Mouse (Mus musculus): ENCODE measurements around the gene Supv3l1. TPM values are rescaled to one million over a fixed set of nuclear protein-coding genes. Genes with fewer than 3 reads are reported as not detected.
A peak's percentile ranks its signal among the peaks of the same experiment; 100 is the strongest.

The Supv3l1 gene
- polyA plus RNA-seq, 1 experiment: 19.7 TPM

DNA sequence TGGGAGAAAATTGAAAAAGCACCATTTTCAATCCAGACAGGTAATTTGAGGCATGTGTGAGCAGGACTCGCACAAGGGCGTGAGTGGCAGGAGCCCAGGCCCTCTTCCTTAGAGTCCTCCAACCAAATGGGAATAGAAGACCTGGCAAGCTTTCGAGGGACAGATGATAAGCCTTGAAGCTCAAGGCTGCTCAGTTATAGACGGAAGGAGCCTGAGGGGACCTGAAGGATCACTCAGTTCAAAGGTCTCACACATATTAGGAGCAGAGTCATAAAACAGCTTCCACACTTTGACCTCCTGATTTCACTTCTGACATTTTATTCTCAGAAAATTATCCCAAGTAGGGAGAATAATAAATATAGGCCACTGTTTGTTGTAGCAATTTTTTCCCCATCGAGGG is 30.1 kb downstream of the Supv3l1 start:
- TF ChIP-seq CTCF (IDR thresholded peaks at IDR 0.05; ENCODE audit: borderline replicate concordance, insufficient read depth, low read length) (no peak), POLR2A (IDR thresholded peaks at IDR 0.05; ENCODE audit: low read depth, low read length) (no peak)
- Histone ChIP-seq H3K4me3 (ENCODE audit: insufficient read depth, low read length) (no peak overlapping the region), H3K27ac (ENCODE audit: insufficient read depth, low read length) (no peak overlapping the region), H3K4me1 (ENCODE audit: control insufficient read depth, insufficient read depth, low read length) (no peaks in the 10 kb centered on the region)

DNA sequence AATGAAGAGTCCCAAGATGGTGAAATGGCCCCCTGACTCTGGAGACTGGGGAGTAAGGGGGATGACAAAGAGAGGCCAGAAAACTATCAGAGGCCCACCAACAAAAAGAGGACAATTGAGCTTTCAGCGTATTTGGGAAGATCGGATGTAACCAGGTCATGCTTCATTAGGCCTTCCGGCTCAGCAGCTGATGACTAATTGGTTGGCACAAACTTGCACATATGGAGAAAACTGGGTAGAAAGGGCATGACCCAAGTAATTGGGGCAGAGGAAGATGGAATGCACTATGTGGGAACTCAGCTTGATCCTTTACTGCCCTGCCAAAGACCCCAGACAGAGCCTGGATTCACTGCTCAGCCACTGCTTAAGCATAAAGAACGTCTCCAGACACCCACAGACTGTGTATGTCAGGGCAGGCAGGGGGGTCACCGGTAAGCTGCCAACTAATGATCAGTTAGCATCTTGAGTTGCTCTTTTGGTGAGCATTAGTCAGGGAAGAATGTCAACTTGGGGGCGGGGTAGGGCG is 30.6 kb downstream of the Supv3l1 start:
- Histone ChIP-seq H3K27ac (ENCODE audit: insufficient read depth, low read length) (no peak overlapping the region), H3K4me1 (ENCODE audit: control insufficient read depth, insufficient read depth, low read length) (no peaks in the 10 kb centered on the region), H3K4me3 (ENCODE audit: insufficient read depth, low read length) (no peak overlapping the region)
- no peak for TF ChIP-seq POLR2A (IDR thresholded peaks at IDR 0.05; ENCODE audit: low read depth, low read length)

- Histone ChIP-seq H3K27ac (ENCODE audit: insufficient read depth, low read length) (no peak overlapping the region), H3K4me3 (ENCODE audit: insufficient read depth, low read length) (no peak overlapping the region), H3K4me1 (ENCODE audit: control insufficient read depth, insufficient read depth, low read length) (peaks cover 6% of the 10 kb centered on the region; the same call in 1 of the 2 replicates)
- no peak for TF ChIP-seq POLR2A (IDR thresholded peaks at IDR 0.05; ENCODE audit: low read depth, low read length)
Observed at GRCm38 (mm10) chr10:62413606-62413982, 35.9 kb downstream of the Supv3l1 start.

GRCm38 (mm10) chr10:62412906-62413605 is 36.5 kb downstream of the Supv3l1 start:
- no peak for TF ChIP-seq CTCF (IDR thresholded peaks at IDR 0.05; ENCODE audit: borderline replicate concordance, insufficient read depth, low read length)
- TF ChIP-seq POLR2A (IDR thresholded peaks at IDR 0.05; ENCODE audit: low read depth, low read length): no peak
- H3K27ac ChIP-seq (ENCODE audit: insufficient read depth, low read length): no peak overlapping the region
- H3K4me1 ChIP-seq (ENCODE audit: control insufficient read depth, insufficient read depth, low read length): peaks cover 6% of the 10 kb centered on the region; the same call in 1 of the 2 replicates
- H3K4me3 ChIP-seq (ENCODE audit: insufficient read depth, low read length): no peak overlapping the region

DNA sequence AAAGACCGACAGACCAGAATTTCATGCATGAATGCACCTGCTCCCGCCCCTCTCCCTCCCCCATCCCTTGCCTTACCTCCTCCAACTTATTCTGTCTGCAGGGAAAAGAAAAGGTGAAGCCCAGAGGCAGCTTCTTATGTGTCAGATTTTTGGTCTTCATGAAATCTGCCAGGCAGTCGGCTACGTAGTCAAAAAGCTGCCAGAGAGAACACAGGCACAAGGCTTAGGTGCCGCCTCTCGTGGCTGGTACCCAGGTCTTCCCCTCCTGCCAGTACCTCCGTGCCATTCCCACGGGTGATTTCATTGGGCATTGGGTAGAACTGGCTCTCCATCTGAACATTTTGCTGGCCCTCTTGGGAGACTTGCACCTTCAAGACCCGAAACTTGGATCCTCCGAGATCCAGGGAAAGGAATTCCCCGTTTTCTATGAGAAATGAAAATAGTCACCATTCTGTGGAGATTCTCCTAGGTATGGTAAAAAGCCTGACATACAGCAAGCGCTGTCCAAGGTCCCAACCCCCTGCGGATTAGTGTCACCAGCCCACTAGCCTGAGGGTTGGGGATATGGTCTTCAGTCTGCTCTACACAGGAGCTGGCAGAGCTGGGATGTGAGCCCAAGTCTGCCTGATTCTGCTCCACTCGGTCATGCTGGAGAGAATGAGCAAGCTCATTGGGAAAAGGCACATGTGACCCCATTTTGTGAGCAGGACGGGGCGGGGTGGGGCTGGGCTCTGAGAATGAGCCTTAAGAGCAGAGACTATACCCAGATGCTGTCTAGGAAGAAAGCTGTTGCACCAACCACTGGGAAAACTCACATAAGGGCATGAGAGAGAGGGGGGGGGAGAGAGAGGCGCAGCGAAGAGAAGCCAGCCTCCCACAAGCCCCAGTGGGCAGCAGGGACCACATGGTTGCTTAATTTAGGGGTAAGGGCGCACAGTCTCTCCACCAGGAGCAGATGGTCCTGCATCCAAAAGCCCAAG is 37.8 kb downstream of the Supv3l1 start:
- Histone ChIP-seq H3K4me1 (ENCODE audit: control insufficient read depth, insufficient read depth, low read length) (peaks cover 6% of the 10 kb centered on the region; the same call in 1 of the 2 replicates), H3K27ac (ENCODE audit: insufficient read depth, low read length) (no peak overlapping the region), H3K4me3 (ENCODE audit: insufficient read depth, low read length) (no peak overlapping the region)
- no peak for TF ChIP-seq POLR2A (IDR thresholded peaks at IDR 0.05; ENCODE audit: low read depth, low read length)
- TF ChIP-seq CTCF (IDR thresholded peaks at IDR 0.05; ENCODE audit: borderline replicate concordance, insufficient read depth, low read length): no peak

DNA sequence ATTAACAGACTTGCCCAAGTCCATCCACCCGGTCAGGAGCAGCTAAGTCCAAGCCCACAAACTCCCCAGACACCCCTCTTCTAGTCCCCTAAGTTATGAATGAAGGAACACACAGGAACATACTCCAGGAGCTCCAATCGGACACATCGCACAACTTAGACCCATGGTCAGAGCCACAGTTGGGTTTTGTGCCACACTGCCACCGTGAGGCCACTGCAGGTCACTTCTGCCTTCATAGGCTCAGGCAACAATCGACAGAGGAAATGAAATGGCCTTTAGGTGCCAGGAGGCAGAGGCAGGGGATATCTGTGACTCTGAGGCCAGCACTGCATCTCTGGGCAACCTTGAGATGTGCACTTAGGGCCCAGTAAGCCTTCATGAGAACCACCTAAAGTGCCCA is 38.6 kb downstream of the Supv3l1 start:
- Histone ChIP-seq H3K27ac (ENCODE audit: insufficient read depth, low read length) (no peak overlapping the region), H3K4me3 (ENCODE audit: insufficient read depth, low read length) (no peak overlapping the region), H3K4me1 (ENCODE audit: control insufficient read depth, insufficient read depth, low read length) (peaks cover 6% of the 10 kb centered on the region; the same call in 1 of the 2 replicates)
- TF ChIP-seq CTCF (IDR thresholded peaks at IDR 0.05; ENCODE audit: borderline replicate concordance, insufficient read depth, low read length) (peak; percentile 95), POLR2A (IDR thresholded peaks at IDR 0.05; ENCODE audit: low read depth, low read length) (no peak)

- TF ChIP-seq POLR2A (IDR thresholded peaks at IDR 0.05; ENCODE audit: low read depth, low read length) (no peak), CTCF (IDR thresholded peaks at IDR 0.05; ENCODE audit: borderline replicate concordance, insufficient read depth, low read length) (no peak)
- Histone ChIP-seq H3K4me3 (ENCODE audit: insufficient read depth, low read length) (no peak overlapping the region), H3K4me1 (ENCODE audit: control insufficient read depth, insufficient read depth, low read length) (no peaks in the 10 kb centered on the region), H3K27ac (ENCODE audit: insufficient read depth, low read length) (no peak overlapping the region)
Observed at GRCm38 (mm10) chr10:62404901-62405300, 44.6 kb downstream of the Supv3l1 start.

DNA sequence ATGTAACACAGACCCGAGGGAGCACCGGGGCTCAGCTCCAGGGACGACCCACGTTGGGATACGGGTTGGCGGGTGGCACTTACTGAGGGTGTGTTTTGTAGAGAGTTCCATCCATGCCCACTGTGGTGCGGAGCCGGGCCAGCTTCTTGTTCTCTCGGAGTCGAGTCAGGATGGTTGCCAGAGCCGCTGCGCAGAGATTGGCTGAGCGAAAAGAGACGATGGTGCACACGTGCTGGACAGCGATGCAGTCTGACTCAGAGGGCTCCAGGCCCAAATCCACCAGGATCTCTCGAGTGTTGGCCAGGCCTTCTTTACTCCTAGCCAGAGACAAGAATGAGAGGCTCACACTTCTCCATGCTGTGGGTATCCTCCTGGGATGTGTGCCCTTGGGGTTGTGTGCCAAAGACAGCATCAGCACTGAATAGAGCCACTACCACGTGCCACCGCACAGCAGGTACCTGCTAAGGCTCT is 47.9 kb downstream of the Supv3l1 start:
- no peak for TF ChIP-seq CTCF (IDR thresholded peaks at IDR 0.05; ENCODE audit: borderline replicate concordance, insufficient read depth, low read length)
- no peak overlapping the region for H3K27ac ChIP-seq (ENCODE audit: insufficient read depth, low read length)
- no peaks in the 10 kb centered on the region for H3K4me1 ChIP-seq (ENCODE audit: control insufficient read depth, insufficient read depth, low read length)
- H3K4me3 ChIP-seq (ENCODE audit: insufficient read depth, low read length): no peak overlapping the region

- TF ChIP-seq CTCF (IDR thresholded peaks at IDR 0.05; ENCODE audit: borderline replicate concordance, insufficient read depth, low read length) (no peak), POLR2A (IDR thresholded peaks at IDR 0.05; ENCODE audit: low read depth, low read length) (no peak)
Observed at GRCm38 (mm10) chr10:62383011-62383410, 66.5 kb downstream of the Supv3l1 start.

GRCm38 (mm10) chr10:62380936-62381335 is 68.6 kb downstream of the Supv3l1 start:
- Histone ChIP-seq H3K27ac (ENCODE audit: insufficient read depth, low read length) (no peak overlapping the region), H3K4me1 (ENCODE audit: control insufficient read depth, insufficient read depth, low read length) (no peaks in the 10 kb centered on the region), H3K4me3 (ENCODE audit: insufficient read depth, low read length) (no peak overlapping the region)
- TF ChIP-seq POLR2A (IDR thresholded peaks at IDR 0.05; ENCODE audit: low read depth, low read length) (no peak), CTCF (IDR thresholded peaks at IDR 0.05; ENCODE audit: borderline replicate concordance, insufficient read depth, low read length) (no peak)

More at GRCm38 (mm10) chr10:62383011-62383410, 66.5 kb downstream of the Supv3l1 start:
- Histone ChIP-seq H3K4me1 (ENCODE audit: control insufficient read depth, insufficient read depth, low read length) (no peaks in the 10 kb centered on the region), H3K27ac (ENCODE audit: insufficient read depth, low read length) (no peak overlapping the region), H3K4me3 (ENCODE audit: insufficient read depth, low read length) (no peak overlapping the region)
